Mouse (Mus musculus): ENCODE data around the gene Enox2. TPM values are rescaled to one million over a fixed set of nuclear protein-coding genes. Genes with fewer than 3 reads are reported as not detected.

Enox2 gene
- total RNA-seq, 2 experiments from 2014 or later = 17.2 to 18.6 TPM

DNA sequence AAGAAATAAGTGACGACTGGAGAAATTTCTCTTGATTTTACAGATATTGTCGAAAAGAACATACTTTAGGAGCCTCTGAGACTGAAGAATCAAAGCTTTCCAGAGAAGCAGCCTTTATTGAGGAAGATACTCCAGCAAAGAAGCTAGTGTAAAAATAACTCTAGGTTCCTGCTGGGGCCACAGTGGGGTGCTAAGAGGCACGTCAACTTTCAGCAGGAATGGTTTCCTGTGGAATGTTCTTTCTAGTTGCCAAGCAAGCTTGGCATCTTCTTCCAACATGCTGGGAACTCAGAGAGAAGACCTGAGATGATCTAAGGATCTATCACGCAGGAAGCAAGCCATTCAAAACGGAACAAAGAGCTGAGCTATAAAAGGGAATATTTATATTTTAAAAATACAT is 278.3 kb downstream of the Enox2 start:
- no peak for DNase-seq (ENCODE audit: extremely low spot score in 1 of 2, low spot score in 1 of 2)

DNA sequence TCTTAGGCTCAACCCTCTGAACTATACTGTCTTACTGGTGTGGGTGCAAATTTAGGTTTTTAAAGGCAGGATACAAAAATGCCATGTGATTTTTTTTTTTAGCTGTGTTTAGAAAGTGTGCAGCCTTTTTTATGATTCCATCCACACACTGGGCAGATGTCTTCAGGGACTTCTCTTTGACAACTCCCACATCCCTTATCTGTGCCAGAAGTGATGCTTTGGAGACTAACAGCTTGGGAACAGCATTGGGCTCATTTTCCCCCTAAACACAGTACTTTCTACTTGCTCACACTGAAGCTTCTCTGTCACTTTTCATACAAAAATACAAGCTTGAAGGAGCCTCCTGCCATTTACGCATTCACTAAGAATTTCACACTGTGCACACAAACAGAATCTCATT is 282.4 kb downstream of the Enox2 start:
- DNase-seq (ENCODE audit: extremely low spot score in 1 of 2, low spot score in 1 of 2) = no peak

- DNase-seq (ENCODE audit: extremely low spot score in 1 of 2, low spot score in 1 of 2) = no peak
Measured at GRCm38 (mm10) chrX:49002892-49003291, 285.2 kb downstream of the Enox2 start.

DNA sequence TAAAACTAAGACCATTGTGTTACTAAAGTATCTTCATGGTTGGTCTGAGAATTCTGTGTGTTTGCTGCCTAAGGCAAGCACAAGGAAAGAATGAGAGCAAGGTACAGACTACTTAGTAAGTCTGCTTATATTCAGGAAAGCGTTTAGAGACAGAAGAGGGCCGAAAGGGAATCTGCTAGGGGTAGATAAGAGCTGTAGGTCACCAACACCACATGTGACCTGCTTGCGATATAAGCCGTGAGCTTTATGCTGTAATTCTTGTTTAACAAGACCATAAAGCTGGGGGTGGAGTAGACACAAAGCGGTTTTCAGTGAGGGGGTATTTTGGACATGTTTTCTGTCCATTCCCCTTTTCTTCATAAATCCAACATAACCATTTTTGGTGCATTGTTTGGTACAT is 302.4 kb downstream of the Enox2 start:
- no peak for DNase-seq (ENCODE audit: extremely low spot score in 1 of 2, low spot score in 1 of 2)

DNA sequence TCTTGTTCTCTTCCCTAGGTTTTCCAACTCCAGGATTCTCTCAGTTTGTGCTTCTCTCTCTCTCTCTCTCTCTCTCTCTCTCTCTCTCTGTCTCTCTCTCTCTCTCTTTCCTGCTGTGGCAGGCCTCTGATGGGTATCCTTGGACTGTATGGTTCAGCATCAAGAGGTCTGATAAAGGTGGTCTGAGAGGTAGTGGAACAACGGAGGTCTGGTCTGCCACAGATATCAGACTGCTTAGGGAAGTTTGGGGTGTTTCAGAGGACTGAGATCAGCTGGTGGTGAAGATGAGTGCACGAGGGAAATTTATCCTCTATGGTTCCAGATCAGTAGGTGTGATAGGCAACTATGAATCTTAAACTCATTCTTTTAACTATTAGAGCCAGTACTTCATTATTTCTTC is 303.6 kb downstream of the Enox2 start:
- no peak for DNase-seq (ENCODE audit: extremely low spot score in 1 of 2, low spot score in 1 of 2)

Other genes with a start within 250 kb of the Enox2 start
- gene Arhgap36, start 175.7 kb upstream of the Enox2 start, total RNA-seq (2021) = 1 to 10 TPM in 1 of 2 experiments, under 1 TPM in 1; 0.99 to 1.7 TPM

Measured in layer of hippocampus, postnatal 25 days (tissue).